Mouse (Mus musculus) kidney, postnatal 25 days (tissue): ENCODE measurements around the gene Olfr126.

Experiments
- DNase-seq, 2 experiments: peaks; one replicate each; pipeline ENCODE4 v3.0.0; 2021; ENCODE audit warnings: mixed read lengths in 2 of 2

The Olfr126 gene

DNA sequence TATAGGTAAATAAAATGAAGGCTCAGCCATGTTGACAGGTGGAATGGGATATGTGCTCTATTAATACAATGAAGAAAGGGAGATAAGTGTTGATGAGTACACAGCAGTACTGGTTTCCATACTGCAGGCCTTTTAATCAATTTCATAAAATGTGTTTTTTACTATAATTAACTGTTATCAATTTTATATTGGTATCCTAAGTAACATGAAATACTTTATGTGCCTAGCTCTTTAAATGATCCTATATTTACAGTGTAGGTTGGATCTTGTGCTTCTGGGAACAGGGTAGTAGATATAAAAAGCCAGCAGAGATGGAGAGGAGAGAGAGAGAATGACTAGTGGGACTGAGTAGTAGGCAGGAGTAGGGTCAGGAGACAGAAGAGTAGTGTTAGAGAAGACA lies at the start of gene Olfr126:
Olfr126 (plus strand) TSS at position 301 of the 400 bp plus-strand sequence.
- DNase-seq: no peak

DNA sequence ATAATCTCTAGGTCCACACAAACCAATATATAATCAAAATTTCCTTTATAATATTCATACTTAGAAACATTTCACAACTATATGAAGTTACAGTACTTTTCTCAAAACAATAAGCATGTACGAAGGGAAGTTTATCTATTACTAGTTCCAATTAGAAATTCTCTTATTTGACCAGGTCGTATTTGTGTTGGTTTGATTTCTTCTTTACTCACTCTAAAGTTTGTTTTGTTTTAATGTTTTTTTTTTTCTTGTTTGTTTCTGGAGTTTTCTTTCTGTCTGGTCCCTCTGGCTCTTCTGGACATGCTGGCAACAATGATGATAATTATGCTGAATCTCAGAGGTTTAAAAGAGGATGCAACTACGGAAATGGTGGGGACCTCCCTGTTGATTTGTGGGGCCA lies 47.7 kb upstream of the Olfr126 start, which contains the start of gene Olfr124:
Olfr124 (plus strand) TSS at position 301 of the 400 bp plus-strand sequence.
- DNase-seq: no peak

DNA sequence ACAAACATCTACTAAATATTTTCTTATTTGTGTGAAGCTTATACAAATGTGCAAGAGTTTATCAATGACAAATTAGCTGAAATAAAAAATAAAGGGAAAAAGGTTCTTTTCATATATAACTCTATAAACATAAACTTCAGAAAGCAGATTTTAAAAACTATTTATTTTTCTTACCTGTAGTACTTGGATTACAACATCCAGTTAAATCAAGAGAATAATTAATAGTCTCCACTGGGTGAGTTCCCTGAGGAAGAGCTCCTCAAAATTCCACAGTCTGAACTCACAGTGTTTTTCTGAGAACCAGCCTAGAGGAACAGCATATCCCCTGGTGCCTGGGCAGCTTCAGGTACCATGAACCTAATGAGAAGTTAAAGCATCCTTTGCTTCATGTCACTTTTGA lies 14.6 kb upstream of the Olfr126 start, which contains the start of gene Olfr125:
Olfr125 (plus strand) TSS at position 301 of the 400 bp plus-strand sequence.
- no peak for DNase-seq

DNA sequence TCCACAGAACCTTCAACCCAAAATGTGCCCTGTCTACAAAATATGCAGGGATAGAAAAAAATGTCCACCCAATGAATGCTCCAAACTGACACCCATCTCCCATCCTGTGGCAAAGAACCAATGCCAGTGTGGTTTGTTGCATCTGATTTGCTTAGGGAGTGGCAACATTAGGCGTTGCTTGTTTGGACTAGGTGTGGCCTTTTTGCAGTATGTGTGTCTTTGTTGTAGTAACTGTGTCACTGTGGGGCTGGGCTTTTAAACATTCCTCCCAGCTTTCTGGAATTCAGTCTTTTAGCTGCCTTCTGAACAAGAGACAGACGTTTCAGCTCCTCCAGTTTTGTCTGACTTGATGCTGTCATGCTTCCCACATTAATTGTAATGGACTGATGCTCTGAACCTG lies 16.6 kb downstream of the Olfr126 start:
- no peak for DNase-seq

DNA sequence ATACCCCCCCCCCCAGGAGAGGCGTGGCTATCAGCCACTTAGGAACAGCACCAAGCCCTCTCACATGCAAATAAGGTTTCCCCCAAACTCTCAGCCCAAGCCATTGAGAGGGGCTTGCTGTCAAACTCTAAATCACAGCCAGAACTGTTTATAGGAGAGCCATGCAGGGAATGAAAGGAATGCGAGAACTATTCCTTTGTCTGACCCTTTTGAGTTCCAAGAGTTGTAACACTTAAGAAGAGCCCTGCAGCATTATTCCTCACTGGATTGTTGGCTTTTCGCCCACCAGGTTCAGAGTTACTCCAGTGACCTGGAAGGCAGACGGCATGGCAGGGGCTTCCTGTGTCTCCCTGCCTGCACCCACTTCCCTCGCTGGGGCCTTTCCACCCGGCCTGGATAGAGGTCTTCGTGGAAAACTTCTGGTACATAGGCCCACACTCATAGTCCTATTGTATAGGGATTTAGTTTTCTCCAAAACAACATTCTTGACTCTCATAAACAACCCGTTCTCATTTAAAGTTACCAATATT lies 22.5 kb downstream of the Olfr126 start:
- no peak for DNase-seq

DNA sequence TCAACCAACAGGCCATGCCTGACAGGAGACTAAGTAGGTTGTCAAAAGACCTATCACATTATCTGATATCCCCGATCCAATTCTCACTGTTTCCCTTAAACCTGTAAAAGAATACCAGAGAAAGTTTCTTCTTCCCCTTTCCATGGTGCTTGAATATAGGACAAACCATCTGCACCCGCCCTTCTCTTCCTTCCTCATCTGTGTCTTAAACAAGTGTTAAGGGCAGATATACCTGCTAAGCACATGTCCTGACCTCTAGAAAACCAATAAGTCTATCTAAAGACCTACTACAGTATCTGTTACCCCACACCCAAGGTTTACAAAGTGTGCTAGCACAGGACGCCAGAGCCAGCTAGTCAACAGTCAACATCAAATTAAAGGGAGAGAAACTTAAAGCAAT lies 26.5 kb downstream of the Olfr126 start:
- no peak for DNase-seq

DNA sequence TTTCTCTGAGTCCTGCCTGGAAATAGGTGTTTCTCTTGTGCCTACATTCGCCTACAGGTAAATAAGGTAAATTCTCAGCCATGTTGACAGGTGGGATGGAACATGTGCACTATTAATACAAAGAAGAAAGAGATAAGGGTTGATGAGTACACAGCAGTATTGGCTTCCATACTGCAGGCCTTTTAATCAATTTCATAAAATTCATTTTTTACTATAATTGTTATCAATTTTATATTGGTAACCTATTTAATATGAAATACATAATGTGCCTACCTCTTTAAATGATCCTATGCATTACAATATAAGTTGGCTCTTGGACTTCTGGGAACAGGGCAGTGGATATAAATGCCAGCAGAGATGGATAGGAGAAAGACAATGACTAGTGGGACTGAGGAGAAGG lies 52.9 kb downstream of the Olfr126 start, which contains the start of gene Olfr127:
Olfr127 (plus strand) TSS at position 301 of the 400 bp plus-strand sequence.
- DNase-seq: no peak
